Mouse (Mus musculus) cerebellum, adult 9-10 months (tissue): Measurements from ENCODE around the gene Satb2.

Experiments used
- DNase-seq: peaks from one replicate; pipeline ENCODE4 v3.0.0; 2022

Satb2 gene

DNA sequence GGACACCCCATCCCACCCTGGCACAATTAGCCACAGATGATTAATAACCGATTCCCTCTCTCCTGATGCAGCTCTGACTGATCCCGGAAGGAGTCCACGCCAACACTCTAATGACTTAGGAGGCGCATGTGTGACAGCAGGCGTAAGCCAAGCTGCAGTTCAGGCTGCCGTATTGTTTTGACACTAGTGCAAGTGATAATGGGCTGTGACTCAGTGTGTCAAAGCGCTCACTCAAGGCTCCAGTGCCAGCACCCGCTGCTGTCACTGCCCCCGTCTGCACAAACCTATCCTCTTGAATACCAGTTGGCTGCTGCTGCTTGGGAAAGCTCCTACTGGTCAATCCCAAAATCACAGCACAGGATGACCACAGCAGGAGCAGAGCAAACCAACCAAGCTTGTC is 49.7 kb downstream of the Satb2 start:
- DNase-seq: no peak

DNA sequence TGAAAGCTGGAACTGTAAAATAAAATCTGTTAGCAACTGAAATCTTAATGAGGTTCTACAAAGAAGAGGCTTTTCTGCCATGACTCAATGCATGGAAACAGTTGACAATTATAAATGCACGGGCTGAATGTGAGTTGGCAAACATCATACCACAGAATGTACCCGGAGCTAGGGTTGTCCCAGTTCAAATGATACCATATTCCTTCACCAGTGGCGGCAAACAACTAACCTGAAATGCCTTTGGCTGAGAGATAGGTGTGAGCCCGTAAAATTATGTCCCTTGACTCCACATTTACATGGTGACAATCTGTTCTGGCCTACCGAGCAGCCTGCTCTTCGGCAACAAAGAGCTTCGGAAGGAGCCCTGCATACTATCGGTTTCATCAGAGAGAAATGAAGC is 58.0 kb downstream of the Satb2 start:
- DNase-seq: no peak

DNA sequence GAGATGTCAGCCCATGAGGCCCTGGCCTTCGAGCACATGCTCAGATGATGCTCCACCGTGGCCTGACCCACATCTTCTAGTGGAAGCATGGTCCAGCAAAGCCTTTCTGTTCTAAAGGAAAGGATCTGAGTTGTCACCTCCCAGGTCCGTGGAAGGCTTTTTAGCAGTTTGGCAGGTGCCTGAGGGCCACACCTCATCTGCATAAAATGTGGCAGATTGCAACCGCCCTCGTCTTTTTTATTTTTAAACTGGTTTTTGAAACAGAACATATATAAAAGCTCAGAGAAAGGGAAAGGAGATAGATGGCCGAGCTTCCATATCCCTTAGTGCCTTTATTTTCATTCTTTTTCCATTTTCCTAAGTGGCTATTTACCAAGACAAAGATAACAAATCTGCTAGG is 64.2 kb downstream of the Satb2 start:
- no peak for DNase-seq

DNA sequence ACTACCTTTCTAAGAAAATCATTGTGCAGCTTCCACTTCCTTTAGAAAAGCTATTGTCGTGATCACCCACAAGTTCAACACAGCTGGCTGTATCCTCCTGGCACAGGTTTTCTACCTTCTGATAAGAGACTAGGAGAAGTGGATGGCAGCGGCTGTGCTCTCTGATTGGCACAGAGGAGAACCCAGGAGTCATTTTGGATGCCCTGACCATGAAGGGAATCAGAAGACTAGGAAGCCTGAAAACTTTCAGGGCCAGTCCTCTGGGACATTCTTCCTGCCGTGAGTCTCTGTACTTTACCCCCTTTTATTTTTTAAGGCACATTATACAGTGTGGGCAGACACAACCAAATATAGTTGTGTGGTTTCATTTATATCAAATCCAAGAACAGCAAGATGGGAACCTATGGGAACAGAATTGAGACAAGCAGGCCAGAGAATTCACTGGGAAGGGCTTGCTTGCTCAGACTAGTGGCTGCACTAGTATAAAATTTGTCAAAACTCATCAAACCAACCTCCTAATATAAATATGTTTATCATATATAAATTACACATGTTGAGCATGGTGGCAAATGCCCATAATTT is 77.7 kb downstream of the Satb2 start:
- no peak for DNase-seq

DNA sequence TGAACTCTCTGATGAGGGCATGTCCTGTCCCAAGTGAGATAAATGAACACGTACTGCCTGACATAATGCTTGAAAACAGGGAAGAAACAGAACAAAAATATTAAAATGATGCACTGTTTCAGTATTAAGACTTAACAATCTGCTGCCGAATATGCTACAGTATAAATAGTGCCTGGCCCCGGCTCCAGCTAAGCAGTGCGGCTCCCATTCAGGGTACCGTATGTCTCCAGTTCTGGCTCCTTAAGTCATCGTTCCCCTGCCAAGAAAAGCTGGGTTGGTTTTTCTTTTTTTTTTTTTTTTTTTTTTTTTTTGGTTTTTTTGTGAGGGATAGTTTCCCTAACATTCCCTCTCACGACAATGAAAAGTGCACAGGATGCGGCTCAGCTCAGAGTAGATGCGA is 78.3 kb downstream of the Satb2 start:
- no peak for DNase-seq

DNA sequence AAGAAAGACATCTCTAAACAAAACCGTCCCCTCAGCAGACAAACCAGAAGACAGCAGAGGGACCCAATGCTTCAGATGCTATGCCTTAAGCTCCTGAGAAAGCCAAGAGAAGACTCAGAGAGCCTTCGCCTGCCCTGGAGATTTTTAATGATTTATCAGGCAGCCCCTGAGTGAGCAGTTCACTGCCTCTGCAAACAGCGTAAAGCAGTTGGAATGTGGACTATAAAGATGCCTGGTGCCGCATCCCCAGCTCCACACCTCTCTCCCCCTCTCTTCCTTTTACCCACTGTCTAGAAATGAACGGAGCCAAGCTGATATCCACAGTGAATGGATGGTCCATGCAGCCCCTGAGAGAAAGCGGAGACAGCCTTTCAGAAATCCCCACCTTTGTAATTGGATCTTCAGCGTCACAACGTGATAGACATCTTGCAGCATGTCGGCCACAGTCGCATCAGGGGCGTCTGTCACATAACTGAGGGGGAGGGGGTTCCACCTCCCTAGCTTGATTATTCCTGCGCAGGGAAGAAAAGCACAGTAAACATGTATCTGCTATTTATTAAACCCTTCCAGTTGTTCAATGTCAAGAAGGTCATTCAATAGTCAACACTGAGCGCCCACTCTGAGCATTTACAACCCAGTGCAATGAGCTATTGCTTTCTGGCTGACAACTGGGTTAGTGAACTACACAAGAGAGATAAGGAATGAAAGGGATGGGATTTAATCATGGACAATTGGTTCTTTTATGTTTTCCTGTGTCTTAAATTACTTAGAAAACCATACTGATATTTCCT is 79.6 kb downstream of the Satb2 start:
- no peak for DNase-seq

DNA sequence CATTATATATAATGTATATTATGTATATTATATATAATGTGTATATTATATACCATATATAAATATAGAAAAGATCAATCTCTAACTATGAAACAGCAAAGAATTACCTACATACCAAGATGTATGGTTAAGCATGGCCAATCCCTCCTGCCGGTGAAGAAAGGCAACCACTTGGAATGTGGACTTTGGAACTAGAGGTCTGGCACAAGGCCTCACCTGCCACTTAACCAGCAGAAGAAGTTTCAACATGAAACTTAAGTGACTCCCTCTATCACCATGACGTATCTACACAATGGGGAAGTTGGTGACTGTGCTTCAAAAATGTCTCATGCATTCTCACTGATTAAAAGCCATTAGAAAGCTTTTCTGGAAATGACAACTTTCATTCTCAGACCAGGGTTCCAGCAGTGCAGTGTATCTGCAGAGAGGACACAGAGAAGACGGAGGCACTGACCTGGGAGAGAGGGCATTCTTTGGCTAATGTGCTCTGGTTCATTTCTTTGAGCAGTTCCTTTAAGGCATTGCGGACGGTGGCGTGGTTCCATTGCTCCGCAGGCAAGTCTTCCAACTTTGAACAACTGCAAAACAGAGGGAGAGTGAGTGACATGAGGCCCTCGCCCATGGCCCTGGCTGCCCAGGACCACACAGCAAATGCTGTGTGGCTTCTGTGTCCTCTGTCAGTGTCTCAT is 80.8 kb downstream of the Satb2 start:
- DNase-seq: no peak

DNA sequence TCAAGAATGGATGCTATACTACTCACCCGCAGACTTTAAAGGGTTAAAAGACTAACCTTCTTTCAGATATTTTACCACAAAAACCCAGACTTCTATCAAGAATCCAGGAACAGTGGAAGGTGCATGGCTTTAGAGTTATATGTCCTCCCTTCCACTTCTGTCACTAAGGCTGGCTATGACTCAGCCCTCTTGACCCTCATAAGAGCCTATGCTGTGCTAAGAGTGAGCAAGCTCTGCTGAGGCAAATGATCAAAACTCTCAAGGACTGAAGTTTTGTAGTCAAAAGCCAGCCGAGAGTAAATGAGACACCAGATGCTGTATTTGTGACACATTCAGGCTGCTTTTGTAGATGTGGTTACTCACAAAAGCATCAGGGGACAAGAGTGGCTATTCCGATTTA is 81.8 kb downstream of the Satb2 start:
- no peak for DNase-seq

DNA sequence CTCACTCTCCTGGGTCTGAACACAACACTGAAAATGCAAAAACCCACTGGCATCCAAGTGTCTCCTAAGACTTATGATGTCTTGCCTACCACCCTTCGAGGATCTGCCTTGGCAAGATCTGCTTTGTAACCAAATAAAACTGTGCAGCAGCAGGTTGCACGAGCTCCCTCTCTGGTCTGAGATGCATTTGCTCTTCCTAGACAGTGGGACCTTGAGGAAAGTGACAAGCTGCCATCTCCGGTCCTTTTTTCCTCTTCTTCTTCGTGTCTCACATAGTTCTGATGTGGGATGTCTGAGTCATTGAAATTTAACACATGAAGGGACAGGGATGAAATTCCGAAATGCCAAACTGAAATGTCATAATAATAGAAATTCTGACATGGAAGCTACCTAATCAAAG is 85.7 kb downstream of the Satb2 start:
- no peak for DNase-seq

DNA sequence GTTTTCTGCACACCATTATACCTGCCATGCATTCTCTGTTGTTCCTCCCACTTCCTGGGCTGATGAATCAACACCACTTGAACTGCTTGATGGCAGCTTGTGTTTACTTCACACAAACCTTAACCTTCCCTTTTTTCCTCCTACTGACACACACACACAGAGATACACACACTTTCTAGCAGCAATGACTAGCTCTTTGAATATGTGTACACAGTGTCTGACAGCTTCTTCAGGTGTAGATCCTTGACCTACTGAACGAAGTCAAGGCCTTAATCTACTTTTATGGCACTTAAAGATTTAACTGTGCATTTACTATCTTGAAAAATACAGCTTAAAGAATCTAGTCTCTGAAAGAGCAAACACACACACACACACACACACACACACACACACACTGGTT is 89.5 kb downstream of the Satb2 start:
- DNase-seq: no peak

DNA sequence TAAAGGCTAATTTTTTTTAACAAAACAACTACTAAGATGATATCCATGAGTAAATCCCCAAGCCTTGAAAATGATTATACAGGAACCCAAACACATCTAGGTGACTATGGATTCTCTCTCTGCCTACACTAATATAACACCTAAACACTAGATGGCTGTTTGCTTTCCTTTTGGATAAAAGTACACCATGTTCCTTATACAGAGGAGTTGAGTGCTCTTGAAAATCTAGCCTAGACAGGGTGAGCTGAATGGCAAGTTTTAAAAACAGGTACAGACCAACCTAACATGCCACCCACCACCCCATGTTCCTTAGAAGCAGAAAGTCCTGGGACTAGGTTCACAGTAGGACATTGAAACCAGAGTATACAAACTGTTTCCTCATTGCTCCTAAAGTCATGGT is 90.9 kb downstream of the Satb2 start:
- DNase-seq: no peak

DNA sequence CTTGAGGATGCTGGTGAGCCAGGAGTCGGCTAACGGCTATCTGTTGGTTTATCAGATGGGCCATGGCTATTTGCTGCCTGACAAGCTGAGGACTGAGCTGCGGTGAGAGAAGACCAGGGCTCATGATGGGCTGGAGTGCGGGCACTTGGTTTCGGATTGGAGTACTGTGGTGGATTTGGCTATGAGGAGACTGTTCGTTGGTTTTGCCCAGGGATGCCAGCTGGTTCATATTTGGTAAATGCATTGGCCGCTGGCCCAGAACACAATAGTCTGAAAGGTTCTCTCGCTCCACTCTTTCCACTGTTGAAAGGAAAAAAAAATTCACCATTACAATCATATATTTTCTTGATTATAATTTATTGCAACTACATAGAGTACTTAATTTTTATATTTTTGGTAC is 107.0 kb downstream of the Satb2 start:
- DNase-seq: peak; percentile 18

DNA sequence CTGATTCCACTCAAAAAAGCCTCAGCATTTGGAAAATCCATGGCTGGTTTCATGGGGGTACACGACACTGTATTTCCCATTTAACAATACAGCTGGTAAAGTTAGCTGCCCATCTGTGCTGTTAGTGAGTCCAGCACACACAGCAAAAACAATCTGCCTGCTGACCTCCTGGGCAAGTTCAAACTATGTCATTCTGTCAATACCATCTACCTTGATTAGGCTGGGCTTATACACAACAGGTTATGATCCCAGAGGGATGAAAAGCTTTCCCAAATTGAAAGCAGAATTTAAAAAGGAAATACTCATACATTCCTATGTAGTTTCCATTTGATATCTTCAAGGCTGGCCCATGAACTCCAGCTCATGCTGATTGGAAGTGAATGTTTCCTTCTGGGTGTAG is 113.2 kb downstream of the Satb2 start:
- no peak for DNase-seq

DNA sequence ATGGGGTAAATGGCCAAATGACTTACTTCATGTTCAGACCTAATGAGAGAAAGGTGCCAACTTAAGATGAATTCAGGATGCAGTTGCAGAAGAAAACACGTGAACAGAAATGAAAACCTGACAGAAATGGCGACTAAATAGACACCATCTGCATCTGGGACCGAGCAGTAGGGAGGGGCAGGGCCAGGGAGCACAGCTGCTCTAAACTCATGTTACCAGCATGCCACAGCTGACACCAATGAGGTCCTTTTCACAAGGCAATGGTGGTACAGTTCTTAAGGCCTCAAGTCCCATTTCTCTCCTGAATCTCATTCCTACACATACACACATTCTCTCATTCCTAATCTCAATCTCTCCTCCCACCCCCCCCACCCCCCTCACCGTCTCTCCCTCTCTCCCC is 115.7 kb downstream of the Satb2 start:
- no peak for DNase-seq

DNA sequence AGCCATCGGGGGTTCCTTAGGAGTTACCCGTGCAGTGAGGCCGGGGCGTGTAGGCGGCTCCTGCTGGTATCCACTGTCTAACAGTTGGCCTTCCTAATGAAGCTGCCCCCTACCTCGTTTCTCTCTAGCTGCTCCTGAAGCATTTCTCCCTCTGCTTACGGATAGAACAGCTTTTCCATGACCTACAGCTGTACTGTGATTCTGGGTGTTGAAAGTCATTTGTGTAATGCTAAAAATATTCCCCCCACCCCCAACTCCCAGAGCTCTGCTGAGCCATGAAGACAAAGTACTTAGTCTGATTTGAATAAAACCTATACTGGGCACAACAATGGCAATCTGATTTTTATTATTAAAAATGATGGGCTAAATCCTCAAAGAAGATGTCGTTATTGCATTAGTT is 121.2 kb downstream of the Satb2 start:
- no peak for DNase-seq

DNA sequence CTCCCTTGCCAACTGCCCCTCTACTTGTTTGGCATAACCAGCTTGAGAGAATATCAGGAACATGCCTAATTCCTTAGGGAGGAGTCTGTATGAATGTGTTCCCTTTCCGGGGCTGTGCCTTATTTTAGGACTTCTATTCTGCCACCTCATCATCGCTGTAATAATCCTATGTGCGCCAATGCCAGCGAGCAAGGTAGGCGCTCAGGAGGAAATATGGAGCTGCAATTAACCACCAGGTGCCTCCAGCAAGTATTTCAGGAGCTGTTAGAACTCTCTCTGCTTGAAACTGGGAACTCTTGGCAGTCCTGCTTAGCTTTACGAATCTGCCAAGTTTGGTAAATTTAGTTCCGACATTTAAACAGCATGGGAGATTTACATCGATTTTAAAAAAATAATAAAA is 128.0 kb downstream of the Satb2 start:
- DNase-seq: no peak

DNA sequence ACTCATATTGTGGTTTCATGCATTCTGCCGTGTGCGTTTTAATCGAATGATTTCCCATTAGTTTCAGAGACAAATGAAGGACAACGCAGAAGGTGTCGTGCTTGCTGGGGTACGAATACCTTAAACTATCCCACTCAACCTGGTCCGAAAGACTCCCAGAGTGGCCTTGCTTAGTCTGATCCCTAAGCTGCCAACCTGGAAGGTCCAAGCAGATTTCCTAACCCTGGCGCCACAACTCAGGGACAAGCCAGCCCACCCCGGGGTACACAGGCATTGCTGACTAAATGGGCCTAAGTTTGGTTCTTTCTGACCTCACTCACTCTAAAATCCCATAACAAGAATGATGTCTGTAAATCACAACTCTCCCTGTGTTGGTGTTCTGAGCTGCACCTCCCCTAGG is 132.1 kb downstream of the Satb2 start:
- DNase-seq: no peak

DNA sequence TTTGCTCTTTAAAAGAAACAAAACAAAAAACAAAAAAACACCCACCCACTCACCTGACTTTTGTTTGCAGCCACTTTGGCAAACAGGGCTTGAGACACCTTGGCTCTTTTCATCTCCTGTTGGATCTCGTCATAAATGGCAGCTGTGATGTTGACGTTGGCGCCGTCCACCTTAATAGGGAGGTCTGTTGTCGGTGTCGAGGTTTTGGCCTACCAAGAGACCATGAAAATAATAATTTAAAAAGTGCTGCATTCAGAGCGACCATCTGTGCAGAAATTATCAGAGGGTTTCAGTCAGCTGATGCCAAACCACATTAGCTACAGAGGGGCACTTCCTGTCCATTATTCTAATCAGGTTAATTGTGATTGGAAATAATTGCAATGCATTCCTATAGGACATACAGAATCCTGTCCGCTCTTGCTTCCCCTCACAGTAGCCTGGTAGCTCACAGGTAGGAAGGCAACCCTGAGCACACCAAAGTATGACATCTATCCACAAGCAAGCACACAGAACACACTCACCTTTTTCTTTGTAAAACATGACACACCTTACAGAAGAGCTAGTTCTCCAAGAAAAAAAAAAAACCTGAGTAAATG is 132.8 kb downstream of the Satb2 start:
- DNase-seq: no peak

DNA sequence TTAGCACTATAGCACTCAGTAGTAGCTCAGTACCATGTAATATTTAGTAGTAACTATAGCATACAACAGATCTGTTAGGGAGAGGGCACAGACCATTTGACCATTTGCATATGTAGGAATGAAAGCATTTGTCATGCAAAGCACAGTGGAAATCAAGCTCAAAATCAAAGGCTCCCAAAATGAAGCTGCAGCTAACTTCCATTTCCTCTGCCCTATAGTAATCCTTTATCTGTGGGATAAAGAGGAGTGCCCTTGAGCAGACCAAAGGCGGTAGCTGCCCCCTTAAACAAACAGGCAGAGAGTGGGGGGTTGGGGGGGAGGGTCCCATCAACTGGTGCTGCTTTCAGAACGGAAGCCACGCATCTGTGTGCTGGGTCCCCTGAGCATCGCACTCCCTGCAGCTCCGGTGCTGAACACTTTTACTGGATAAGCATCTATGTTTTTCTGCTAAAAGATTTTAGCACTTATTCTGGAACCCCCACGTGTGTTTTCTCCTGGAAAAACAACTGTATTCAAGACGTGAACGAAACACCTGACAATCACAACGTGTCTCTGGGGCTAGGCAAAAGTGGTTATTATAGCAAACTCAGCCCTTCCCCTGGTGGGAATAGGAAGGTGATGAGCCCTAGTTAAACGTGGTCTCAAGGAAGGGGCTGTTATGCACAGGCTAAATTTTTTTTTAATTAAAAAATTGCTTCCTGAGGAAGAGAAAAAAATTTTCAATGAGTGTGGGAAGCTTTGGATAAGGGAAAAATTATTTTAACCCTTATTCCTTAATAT is 133.7 kb downstream of the Satb2 start:
- no peak for DNase-seq

DNA sequence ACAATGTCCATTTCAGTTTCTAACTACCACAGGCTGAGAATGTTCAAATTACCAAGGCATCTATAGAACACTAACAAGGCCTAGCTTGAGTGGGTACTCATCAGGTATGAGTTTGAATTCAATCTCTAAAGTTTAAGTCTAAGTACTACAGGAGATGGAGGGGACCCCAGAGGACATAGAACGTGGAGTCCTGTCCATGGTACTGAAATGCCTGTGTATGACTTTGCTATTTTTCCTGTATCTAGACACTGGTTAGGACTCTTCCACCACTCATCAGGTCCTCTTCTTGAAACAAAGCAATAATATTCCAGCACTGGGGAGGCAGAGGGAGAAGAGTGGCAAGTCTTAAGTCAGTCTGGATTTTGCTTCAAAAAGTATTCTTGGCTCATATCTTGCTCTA is 139.5 kb downstream of the Satb2 start:
- no peak for DNase-seq

DNA sequence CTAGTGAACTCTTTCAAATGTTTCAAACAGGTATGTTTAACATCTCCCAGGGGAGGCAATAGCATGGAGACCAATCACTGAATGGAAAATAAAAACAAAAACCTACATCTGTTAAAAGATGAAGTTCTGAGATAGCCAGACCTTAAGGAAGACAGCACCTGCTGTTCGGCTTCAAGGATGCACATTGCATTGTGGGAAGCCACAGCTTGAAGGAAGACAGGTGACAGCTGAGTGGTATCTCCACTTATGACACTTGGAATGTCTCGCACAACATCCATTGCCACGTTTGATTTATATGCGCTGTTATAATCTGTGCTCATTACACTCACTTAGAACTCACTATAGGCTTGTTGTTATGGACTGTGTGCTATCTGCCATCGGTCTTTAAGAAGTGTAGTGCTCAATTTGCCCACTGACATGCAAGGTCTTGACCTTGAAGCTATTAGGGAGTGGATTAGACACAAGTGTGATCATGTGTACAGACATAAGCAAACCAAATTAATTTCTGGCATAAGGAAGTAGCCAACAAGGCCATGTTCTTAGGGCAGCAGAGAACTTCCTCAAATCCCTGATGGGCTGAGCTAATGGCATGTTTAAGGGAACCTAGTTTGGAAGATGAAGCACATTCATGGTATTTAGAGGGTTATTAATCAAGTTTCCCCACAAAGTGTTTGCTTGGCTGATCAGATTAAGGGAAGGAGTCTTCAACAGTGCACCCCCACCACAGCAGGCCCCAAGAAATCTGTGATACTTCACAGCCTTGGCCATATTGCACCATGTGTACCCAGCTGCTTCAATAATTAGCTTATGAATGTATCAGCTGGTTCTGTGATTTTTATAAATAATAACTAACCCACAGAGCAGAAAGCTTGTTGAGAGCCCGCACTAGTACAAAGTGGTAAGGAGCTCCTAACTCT is 144.2 kb downstream of the Satb2 start:
- DNase-seq: no peak

DNA sequence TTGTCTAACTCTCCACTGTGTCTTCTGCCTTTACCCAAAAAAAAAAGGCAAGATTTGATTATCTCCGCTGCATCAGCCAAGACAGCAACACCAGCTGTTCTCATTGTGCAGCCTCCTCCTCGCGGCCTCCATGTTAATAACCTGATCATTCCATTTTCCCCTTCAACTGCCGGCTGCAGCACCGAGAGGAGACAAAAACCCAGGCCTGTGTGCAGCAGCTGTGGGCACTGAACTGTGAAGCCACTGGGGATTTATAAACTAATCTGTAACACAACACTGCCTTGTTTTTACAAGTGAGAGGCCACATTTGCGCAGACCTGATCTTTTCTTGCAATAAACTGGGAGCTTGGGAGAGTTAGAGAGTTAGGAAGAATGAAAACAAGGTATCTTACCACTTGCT is 145.1 kb downstream of the Satb2 start:
- no peak for DNase-seq
